Mouse (Mus musculus) small intestine, adult 2 months (tissue): ENCODE results near the gene Olfr1299.

Source experiments
- CTCF ChIP-seq: fragments of 200-500 bp; IDR thresholded peaks from 2 replicates; pipeline ENCODE4 v1.5.1; 2012; ENCODE audit warnings: low read depth, mild to moderate bottlenecking, control low read depth, inconsistent platforms, low read length, moderate library complexity, mixed read lengths; ENCODE audit not compliant: insufficient replicate concordance, insufficient read length; ENCODE audit errors: extremely low read depth
- POLR2A ChIP-seq: fragments of 200-500 bp; IDR thresholded peaks from 2 replicates; pipeline ENCODE4 v1.6.1; 2012; ENCODE audit warnings: low read depth, mild to moderate bottlenecking, control low read depth, inconsistent platforms, low read length, moderate library complexity

DNA sequence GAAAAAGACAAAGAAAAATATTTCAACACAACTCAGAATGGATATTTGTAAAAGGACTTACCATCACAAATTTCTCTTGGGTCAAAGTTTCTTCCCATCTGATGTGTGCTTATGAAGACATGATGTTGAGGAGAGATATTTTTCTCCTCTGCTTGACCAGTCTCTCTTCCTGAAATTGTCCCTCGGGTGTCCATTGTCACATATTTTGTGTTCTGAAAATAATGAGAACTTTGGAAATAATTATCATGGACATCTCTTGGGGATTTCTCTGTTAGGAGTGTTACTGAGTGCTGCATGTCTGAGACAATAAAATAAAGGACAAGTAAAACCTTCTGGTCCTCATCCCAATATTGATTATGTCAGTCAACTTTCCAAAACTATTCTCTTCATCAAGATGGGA lies 12.1 kb upstream of the Olfr1299 start, which contains the start of gene Olfr1298:
- TF ChIP-seq POLR2A (no peak), CTCF (no peak)
